Mouse (Mus musculus) intestine, embryonic 15.5 days (tissue): Measurements from ENCODE around the gene Hist2h3c1. TPM values are rescaled to one million over a fixed set of nuclear protein-coding genes. Genes with fewer than 3 reads are reported as not detected.
"Not testable (repeated sequence)": the region's sequence is repeated elsewhere in the genome, so short reads cannot be mapped to it uniquely, and the experiment has no call there.

ENCODE experiments used
- ATAC-seq: fragments of 200-750 bp; cut with Nextera tagmentation; 2 replicates; pipeline ENCODE4 v1.8.0; 2017; ENCODE audit warnings: moderate TSS enrichment, moderate library complexity
- H3K27ac ChIP-seq: fragments of 300-500 bp; sonication (generic); 2 replicates; pipeline ENCODE4 v1.5.1; 2015; ENCODE audit warnings: mild to moderate bottlenecking, inconsistent platforms
- H3K27me3 ChIP-seq: fragments of 300-500 bp; sonication (generic); replicated peaks from 2 replicates; pipeline ENCODE4 v1.6.1; 2015; ENCODE audit warnings: inconsistent platforms
- H3K36me3 ChIP-seq: fragments of 300-500 bp; sonication (generic); 2 replicates; pipeline ENCODE4 v1.6.1; 2015; ENCODE audit warnings: inconsistent platforms
- H3K4me1 ChIP-seq: fragments of 300-500 bp; sonication (generic); replicated peaks from 2 replicates; pipeline ENCODE4 v1.6.1; 2015; ENCODE audit warnings: inconsistent platforms
- H3K4me2 ChIP-seq: fragments of 300-500 bp; sonication (generic); replicated peaks from 2 replicates; pipeline ENCODE4 v1.6.1; 2015; ENCODE audit warnings: mild to moderate bottlenecking, inconsistent platforms
- H3K4me3 ChIP-seq: fragments of 300-500 bp; sonication (generic); replicated peaks from 2 replicates; pipeline ENCODE4 v1.5.1; 2015; ENCODE audit warnings: inconsistent platforms
- H3K9ac ChIP-seq: fragments of 300-500 bp; sonication (generic); 2 replicates; pipeline ENCODE4 v1.6.1; 2015; ENCODE audit warnings: inconsistent platforms
- H3K9me3 ChIP-seq: fragments of 300-500 bp; sonication (generic); 2 replicates; pipeline ENCODE4 v1.6.1; 2016; ENCODE audit warnings: inconsistent platforms
- WGBS: fragments of 180-500 bp; shearing (Covaris S2); methylation state at CpG from one replicate; pipeline ENCODE4 v1.1.7; 2015; 5-methylcytosine and 5-hydroxymethylcytosine counted together
- polyA plus RNA-seq: library from polyadenylated mRNA; unstranded; fragments of >200 nt; fragmentation: Nextera tagmentation; extraction: Ambion mirVana; gene quantifications from 2 replicates; pipeline ENCODE4 v1.2.1, GENCODE M21; 2015

Gene Hist2h3c1
- polyA plus RNA-seq, 1 experiment from 2014 or later: 1.3 TPM

- H3K4me2 ChIP-seq: 0 out of 2 replicates have a peak overlapping the region, but pooled peaks have one; percentile 28
- no peak overlapping the region for H3K9ac ChIP-seq
- no peaks in the 10 kb centered on the region for H3K9me3 ChIP-seq
- no peak overlapping the region for H3K27ac ChIP-seq
- no peaks in the 10 kb centered on the region for H3K4me1 ChIP-seq
- no peaks in the 10 kb centered on the region; the same call in none of the 2 replicates for H3K27me3 ChIP-seq
- H3K36me3 ChIP-seq: no peaks in the 10 kb centered on the region
- 15% methylated on average over 4 of the region's 4 CpGs for WGBS
- no peak for ATAC-seq
- H3K4me3 ChIP-seq: no peak overlapping the region
These were observed 38.0 kb downstream of the Hist2h3c1 start for GRCm38 (mm10) chr3:96284457-96284856.

GRCm38 (mm10) chr3:96287334-96287733 is 40.8 kb downstream of the Hist2h3c1 start:
- H3K36me3 ChIP-seq, H3K27me3 ChIP-seq, H3K4me1 ChIP-seq, ATAC-seq, H3K4me3 ChIP-seq, H3K9ac ChIP-seq, H3K9me3 ChIP-seq, H3K4me2 ChIP-seq, H3K27ac ChIP-seq: not testable (repeated sequence)
- 89% methylated on average over 11 of the region's 11 CpGs for WGBS

GRCm38 (mm10) chr3:96289201-96289600 is 42.7 kb downstream of the Hist2h3c1 start:
- H3K9me3 ChIP-seq: no peaks in the 10 kb centered on the region
- 66% methylated on average over 3 of the region's 3 CpGs for WGBS
- no peak overlapping the region for H3K9ac ChIP-seq
- no peaks in the 10 kb centered on the region for H3K36me3 ChIP-seq
- no peak overlapping the region for H3K27ac ChIP-seq
- no peak for ATAC-seq
- no peak overlapping the region for H3K4me3 ChIP-seq
- no peaks in the 10 kb centered on the region for H3K4me1 ChIP-seq
- no peak overlapping the region for H3K4me2 ChIP-seq
- H3K27me3 ChIP-seq: no peaks in the 10 kb centered on the region; the same call in 1 of the 2 replicates

- WGBS: 96% methylated on average over 3 of the region's 3 CpGs
- H3K4me1 ChIP-seq, H3K36me3 ChIP-seq, H3K9me3 ChIP-seq, H3K4me3 ChIP-seq, H3K27ac ChIP-seq, H3K4me2 ChIP-seq, H3K9ac ChIP-seq, ATAC-seq, H3K27me3 ChIP-seq: not testable (repeated sequence)
These were observed 44.2 kb downstream of the Hist2h3c1 start for GRCm38 (mm10) chr3:96290727-96291126.

GRCm38 (mm10) chr3:96292641-96293040 is 46.2 kb downstream of the Hist2h3c1 start:
- no peaks in the 10 kb centered on the region for H3K4me1 ChIP-seq
- H3K4me3 ChIP-seq: no peak overlapping the region
- H3K36me3 ChIP-seq: no peaks in the 10 kb centered on the region
- no peak overlapping the region for H3K4me2 ChIP-seq
- H3K9me3 ChIP-seq: no peaks in the 10 kb centered on the region
- H3K9ac ChIP-seq: no peak overlapping the region
- H3K27me3 ChIP-seq: no peaks in the 10 kb centered on the region
- H3K27ac ChIP-seq: no peak overlapping the region
- ATAC-seq: no peak
- WGBS: 63% methylated on average over 6 of the region's 6 CpGs

- WGBS: 59% methylated on average over 5 of the region's 5 CpGs
These were observed 46.9 kb downstream of the Hist2h3c1 start for GRCm38 (mm10) chr3:96293368-96293767.

GRCm38 (mm10) chr3:96293787-96294186 is 47.3 kb downstream of the Hist2h3c1 start, which contains the start of gene Fcgr1:
Gene Fcgr1 (minus strand): TSS chr3:96293969.
- no peak for ATAC-seq
- H3K9me3 ChIP-seq: no peaks in the 10 kb centered on the region
- H3K4me2 ChIP-seq: no peak within 1 kb of the TSS
- WGBS: 90% methylated on average over 4 of the region's 4 CpGs
- H3K4me3 ChIP-seq: no peak within 1 kb of the TSS
- H3K27me3 ChIP-seq: no peaks in the 10 kb centered on the region
- H3K27ac ChIP-seq: no peak within 1 kb of the TSS
- no peak within 1 kb of the TSS for H3K9ac ChIP-seq
- no peaks in the 10 kb centered on the region for H3K4me1 ChIP-seq
- H3K36me3 ChIP-seq: no peaks in the 10 kb centered on the region

More at GRCm38 (mm10) chr3:96293368-96293767, 46.9 kb downstream of the Hist2h3c1 start:
- no peak overlapping the region for H3K27ac ChIP-seq
- no peak overlapping the region for H3K9ac ChIP-seq
- H3K4me3 ChIP-seq: no peak overlapping the region
- H3K27me3 ChIP-seq: no peaks in the 10 kb centered on the region
- H3K4me2 ChIP-seq: no peak overlapping the region
- H3K36me3 ChIP-seq: no peaks in the 10 kb centered on the region
- H3K4me1 ChIP-seq: no peaks in the 10 kb centered on the region
- no peaks in the 10 kb centered on the region for H3K9me3 ChIP-seq
- ATAC-seq: no peak

Other genes starting within 250 kb of the Hist2h3c1 start
- 28.4 and 32.4 TPM in 2 replicates for gene Vps45, start 188.2 kb upstream of the Hist2h3c1 start, polyA plus RNA-seq
- gene Otud7b, start 142.2 kb upstream of the Hist2h3c1 start, polyA plus RNA-seq: 18.7 and 19.8 TPM in 2 replicates
- 20.0 and 20.2 TPM in 2 replicates for gene Mtmr11, start 84.7 kb upstream of the Hist2h3c1 start, polyA plus RNA-seq
- gene Sf3b4, start 74.4 kb upstream of the Hist2h3c1 start, polyA plus RNA-seq: 152 and 153 TPM in 2 replicates
- gene Sv2a, start 65.5 kb upstream of the Hist2h3c1 start, polyA plus RNA-seq: 6.0 and 7.4 TPM in 2 replicates
- 59.5 and 60.7 TPM in 2 replicates for gene Bola1, start 27.0 kb upstream of the Hist2h3c1 start, polyA plus RNA-seq
- 1.1 and 1.6 TPM in 2 replicates for gene Hist2h2ab, start 26.8 kb upstream of the Hist2h3c1 start, polyA plus RNA-seq
- 7.6 and 11.1 TPM in 2 replicates for gene Hist2h2ac, start 25.8 kb upstream of the Hist2h3c1 start, polyA plus RNA-seq
- 5.7 and 7.1 TPM in 2 replicates for gene Hist2h2be, start 25.6 kb upstream of the Hist2h3c1 start, polyA plus RNA-seq
- gene Hist2h3c2, start 7.6 kb upstream of the Hist2h3c1 start, polyA plus RNA-seq: 5.8 and 6.5 TPM in 2 replicates
- 39.6 and 41.9 TPM in 2 replicates for gene Hist2h2aa2, start 6.4 kb upstream of the Hist2h3c1 start, polyA plus RNA-seq
- gene Hist2h2aa1, start 1.2 kb upstream of the Hist2h3c1 start, polyA plus RNA-seq: 17.7 and 20.5 TPM in 2 replicates
- gene Hist2h4, start 16.6 kb downstream of the Hist2h3c1 start, polyA plus RNA-seq: 10.7 and 10.9 TPM in 2 replicates
- gene Hist2h3b, start 22.0 kb downstream of the Hist2h3c1 start, polyA plus RNA-seq: 49.9 and 61.1 TPM in 2 replicates
- 6.5 and 9.2 TPM in 2 replicates for gene Hist2h2bb, start 23.1 kb downstream of the Hist2h3c1 start, polyA plus RNA-seq
- 2.3 and 3.0 TPM in 2 replicates for gene Fcgr1, start 47.3 kb downstream of the Hist2h3c1 start, polyA plus RNA-seq
- 0.14 and 0.20 TPM in 2 replicates for gene BC107364, start 205.6 kb downstream of the Hist2h3c1 start, polyA plus RNA-seq